Mouse (Mus musculus) urinary bladder, postnatal 14 days (tissue): Measurements from ENCODE around the gene Bcl11a.
A peak's percentile ranks its signal among the peaks of the same experiment; 100 is the strongest.

Experiments
- DNase-seq: peaks from one replicate; pipeline ENCODE4 v3.0.0; 2021; ENCODE audit warnings: low spot score

Bcl11a gene

GRCm38 (mm10) chr11:24077795-24078705 lies at the start of gene Bcl11a:
Gene Bcl11a, plus strand, starts transcription at chr11:24078056.
- DNase-seq = no peak

- DNase-seq = no peak
Observed at GRCm38 (mm10) chr11:24044025-24044424, 33.8 kb upstream of the Bcl11a start.

GRCm38 (mm10) chr11:24049226-24050031 lies 28.4 kb upstream of the Bcl11a start:
- DNase-seq = peak; percentile 72

- no peak for DNase-seq
Observed at GRCm38 (mm10) chr11:24050032-24050757, 27.7 kb upstream of the Bcl11a start.

- no peak for DNase-seq
Observed at GRCm38 (mm10) chr11:24052882-24053281, 25.0 kb upstream of the Bcl11a start.

GRCm38 (mm10) chr11:24059137-24059536 lies 18.7 kb upstream of the Bcl11a start:
- no peak for DNase-seq

- DNase-seq = no peak
Observed at GRCm38 (mm10) chr11:24060428-24060827, 17.4 kb upstream of the Bcl11a start.

GRCm38 (mm10) chr11:24061819-24062218 lies 16.0 kb upstream of the Bcl11a start:
- DNase-seq = no peak

GRCm38 (mm10) chr11:24062495-24063096 lies 15.3 kb upstream of the Bcl11a start:
- DNase-seq = no peak

GRCm38 (mm10) chr11:24064221-24064620 lies 13.6 kb upstream of the Bcl11a start:
- DNase-seq = no peak

GRCm38 (mm10) chr11:24065313-24065712 lies 12.5 kb upstream of the Bcl11a start:
- DNase-seq = no peak

GRCm38 (mm10) chr11:24074021-24074591 lies 3.8 kb upstream of the Bcl11a start:
- no peak for DNase-seq

GRCm38 (mm10) chr11:24074634-24075104 lies 3.2 kb upstream of the Bcl11a start, which contains the start of gene A830031A19Rik:
Gene A830031A19Rik, minus strand, starts transcription at chr11:24075054.
- no peak for DNase-seq

- DNase-seq = no peak
Observed at GRCm38 (mm10) chr11:24075486-24076126, 2.2 kb upstream of the Bcl11a start.

- DNase-seq = peak; percentile 35
Observed at GRCm38 (mm10) chr11:24076127-24076650, 1.7 kb upstream of the Bcl11a start.

- peak; percentile 51 for DNase-seq
Observed at GRCm38 (mm10) chr11:24076821-24077730, 780 bp upstream of the Bcl11a start.

- no peak for DNase-seq
Observed at GRCm38 (mm10) chr11:24078706-24079316, 955 bp downstream of the Bcl11a start.
